Mouse (Mus musculus) limb, embryonic 11.5 days (tissue): ENCODE data around the gene Mgat1. TPM values are rescaled to one million over a fixed set of nuclear protein-coding genes. Genes with fewer than 3 reads are reported as not detected.
"Not testable (repeated sequence)": the region's sequence is repeated elsewhere in the genome, so short reads cannot be mapped to it uniquely, and the experiment has no call there.

ENCODE experiments used
- ATAC-seq: fragments of 200-750 bp; cut with Nextera tagmentation; 2 replicates; pipeline ENCODE4 v1.8.0; 2017; ENCODE audit warnings: low read depth; ENCODE audit not compliant: insufficient number of reproducible peaks, low FRiP score, low TSS enrichment
- DNase-seq: peaks from one replicate; pipeline ENCODE4 v3.0.0-alpha.2; 2015; ENCODE audit warnings: low spot score
- H3K27ac ChIP-seq: fragments of 300-500 bp; sonication (generic); replicated peaks from 2 replicates; pipeline ENCODE4 v1.5.1; 2014; ENCODE audit warnings: low read depth, mild to moderate bottlenecking, low read length
- H3K27me3 ChIP-seq: fragments of 300-500 bp; sonication (generic); 2 replicates; pipeline ENCODE4 v1.6.1; 2014; ENCODE audit warnings: mild to moderate bottlenecking, low read length, mixed read lengths; ENCODE audit not compliant: control insufficient read depth, insufficient read depth
- H3K36me3 ChIP-seq: fragments of 300-500 bp; sonication (generic); 2 replicates; pipeline ENCODE4 v1.6.1; 2014; ENCODE audit warnings: mild to moderate bottlenecking, low read length, moderate library complexity, mixed read lengths; ENCODE audit not compliant: control insufficient read depth, insufficient read depth
- H3K4me1 ChIP-seq: fragments of 300-500 bp; sonication (generic); 2 replicates; pipeline ENCODE4 v1.6.1; 2014; ENCODE audit warnings: low read length, mixed read lengths; ENCODE audit not compliant: control insufficient read depth, insufficient read depth
- H3K4me2 ChIP-seq: fragments of 300-500 bp; sonication (generic); 2 replicates; pipeline ENCODE4 v1.6.1; 2014; ENCODE audit warnings: low read depth, mild to moderate bottlenecking, moderate library complexity; ENCODE audit not compliant: severe bottlenecking
- H3K4me3 ChIP-seq: fragments of 300-500 bp; sonication (generic); 2 replicates; pipeline ENCODE4 v1.5.1; 2014; ENCODE audit warnings: low read depth, low read length
- H3K9ac ChIP-seq: fragments of 300-500 bp; sonication (generic); 2 replicates; pipeline ENCODE4 v1.6.1; 2014; ENCODE audit warnings: mild to moderate bottlenecking, low read length
- H3K9me3 ChIP-seq: fragments of 300-500 bp; sonication (generic); 2 replicates; pipeline ENCODE4 v1.6.1; 2016; ENCODE audit warnings: low read length; ENCODE audit not compliant: control insufficient read depth
- WGBS: fragments of 180-500 bp; shearing (Covaris S2); extraction: QIAGEN DNeasy Blood & Tissue Kit; methylation state at CpG from one replicate; pipeline ENCODE4 v1.1.7; 2014; 5-methylcytosine and 5-hydroxymethylcytosine counted together
- polyA plus RNA-seq: library from polyadenylated mRNA; unstranded; fragments of >200 nt; fragmentation: Nextera tagmentation; extraction: Ambion mirVana; gene quantifications from 2 replicates; pipeline ENCODE4 v1.2.1, GENCODE M21; 2014

Gene Mgat1
- 33.8 and 41.1 TPM in 2 replicates for polyA plus RNA-seq

DNA sequence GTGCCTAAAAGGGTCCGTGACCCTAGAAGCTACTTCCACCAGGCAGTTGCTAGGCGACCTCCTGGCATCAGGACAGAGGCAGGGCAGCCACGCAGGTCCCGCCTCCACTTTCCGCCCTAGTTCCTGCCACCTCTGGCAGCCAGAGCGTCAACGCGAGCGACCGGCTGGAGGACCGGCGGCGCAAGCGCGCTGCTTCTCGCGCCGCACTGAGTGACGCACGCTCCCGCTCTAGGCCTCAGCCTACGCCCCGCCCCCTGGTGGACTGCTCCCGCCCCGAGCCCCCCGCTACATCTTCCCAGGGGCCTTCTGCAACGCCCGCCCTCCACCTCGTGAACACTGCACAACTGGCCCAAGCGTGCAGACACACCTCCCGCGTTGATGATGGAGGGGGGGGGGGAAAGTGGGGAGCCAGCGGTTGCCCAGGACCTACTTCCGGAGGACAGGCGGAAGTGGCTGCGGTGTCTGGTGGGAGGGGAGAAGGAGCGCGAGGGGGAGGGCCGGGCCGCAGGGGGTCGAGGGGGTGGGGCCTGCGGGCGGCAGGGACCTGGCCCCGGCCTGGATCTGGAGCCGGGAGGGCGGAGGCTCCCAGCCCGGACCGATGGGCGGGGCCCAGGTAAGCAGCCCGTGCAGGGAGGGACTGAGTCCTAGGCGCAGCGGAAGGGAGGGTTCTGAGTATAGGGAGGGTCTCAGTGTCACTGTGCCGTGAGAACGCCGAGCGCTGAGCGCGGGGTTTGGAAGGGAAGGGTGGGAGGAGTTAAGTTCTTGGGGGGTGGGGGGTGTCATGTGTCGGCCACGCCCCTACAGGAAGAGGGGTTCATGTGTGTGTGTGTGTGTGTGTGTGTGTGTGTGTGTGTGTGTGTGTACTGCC is at the start of gene Mgat1:
TSS of gene Mgat1 (plus strand) at position 465 of the 868 bp plus-strand sequence.
- ATAC-seq, result peak; percentile 95
- no peaks in the 10 kb centered on the region for H3K36me3 ChIP-seq
- peak; percentile 97 for DNase-seq
- under 1% methylated on average over 56 of the region's 60 CpGs for WGBS
- H3K27ac ChIP-seq, result peak within 1 kb of the TSS; percentile 82
- no peaks in the 10 kb centered on the region for H3K9me3 ChIP-seq
- peak within 1 kb of the TSS; percentile 58 for H3K9ac ChIP-seq
- no peaks in the 10 kb centered on the region for H3K27me3 ChIP-seq
- H3K4me2 ChIP-seq, result peak within 1 kb of the TSS; percentile 70
- peaks cover 9% of the 10 kb centered on the region; the same call in 1 of the 2 replicates for H3K4me1 ChIP-seq
- peak within 1 kb of the TSS; percentile 35 for H3K4me3 ChIP-seq

- H3K9me3 ChIP-seq, H3K9ac ChIP-seq, H3K27ac ChIP-seq, H3K4me1 ChIP-seq, H3K4me2 ChIP-seq, ATAC-seq, H3K27me3 ChIP-seq, H3K36me3 ChIP-seq, DNase-seq, H3K4me3 ChIP-seq: not testable (repeated sequence)
- WGBS, result 97% methylated on average over 6 of the region's 9 CpGs
Measured at GRCm38 (mm10) chr11:49194771-49195170, 49.2 kb upstream of the Mgat1 start.

GRCm38 (mm10) chr11:49195819-49196322 is 48.1 kb upstream of the Mgat1 start:
- H3K36me3 ChIP-seq, result no peaks in the 10 kb centered on the region
- H3K4me2 ChIP-seq, result no peak overlapping the region
- ATAC-seq, result no peak
- H3K27me3 ChIP-seq, result no peaks in the 10 kb centered on the region
- H3K9me3 ChIP-seq, result no peaks in the 10 kb centered on the region
- no peak overlapping the region for H3K4me3 ChIP-seq
- H3K4me1 ChIP-seq, result no peaks in the 10 kb centered on the region
- 82% methylated on average over 7 of the region's 7 CpGs for WGBS
- H3K27ac ChIP-seq, result no peak overlapping the region
- DNase-seq, result no peak
- H3K9ac ChIP-seq, result no peak overlapping the region

DNA sequence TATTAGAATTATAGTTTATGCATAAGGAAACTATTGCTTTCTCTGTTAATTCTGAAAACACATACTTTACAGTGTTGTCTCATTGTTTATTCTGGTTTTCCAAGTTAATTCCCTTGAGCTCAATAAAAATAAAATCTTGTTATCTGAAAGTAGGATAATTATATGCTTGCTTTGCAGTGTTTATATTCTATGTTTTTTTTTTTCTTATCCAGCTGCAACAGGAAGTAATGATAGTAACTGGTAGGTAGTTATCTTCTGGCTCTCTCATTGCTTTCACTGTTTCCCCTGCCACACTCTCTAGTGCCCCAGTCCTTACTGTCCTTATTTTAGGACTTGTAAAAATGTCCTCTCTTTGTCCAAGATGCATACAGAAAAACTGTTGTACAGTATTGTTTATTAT is 43.3 kb upstream of the Mgat1 start:
- no peak for DNase-seq
- no peaks in the 10 kb centered on the region for H3K9me3 ChIP-seq
- H3K27ac ChIP-seq, result no peak overlapping the region
- H3K27me3 ChIP-seq, result no peaks in the 10 kb centered on the region
- no peak overlapping the region for H3K4me2 ChIP-seq
- no peak overlapping the region for H3K9ac ChIP-seq
- H3K4me3 ChIP-seq, result no peak overlapping the region
- no peak for ATAC-seq
- H3K4me1 ChIP-seq, result peaks cover 6% of the 10 kb centered on the region; the same call in 1 of the 2 replicates
- no peaks in the 10 kb centered on the region for H3K36me3 ChIP-seq

DNA sequence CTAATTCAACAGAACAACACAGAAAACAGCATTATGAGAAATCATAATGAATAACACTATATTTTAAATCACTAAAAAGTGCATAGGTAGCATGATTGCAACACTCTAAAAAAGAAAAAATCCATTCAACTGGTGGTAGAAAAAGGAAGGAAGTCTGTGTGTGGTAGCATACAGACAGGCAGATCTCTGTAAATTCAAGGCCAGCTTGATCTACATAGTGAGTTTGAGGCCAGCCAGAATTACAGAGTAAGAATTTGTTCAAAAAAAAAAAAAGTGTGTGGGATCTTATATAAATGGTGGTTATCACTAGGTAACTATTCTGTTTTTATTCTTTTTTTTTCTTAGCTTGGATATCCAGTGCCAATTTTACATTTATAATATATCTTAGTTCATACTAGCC is 42.8 kb upstream of the Mgat1 start:
- H3K4me2 ChIP-seq, result no peak overlapping the region
- no peak overlapping the region for H3K9ac ChIP-seq
- H3K27ac ChIP-seq, result no peak overlapping the region
- no peaks in the 10 kb centered on the region for H3K9me3 ChIP-seq
- H3K36me3 ChIP-seq, result no peaks in the 10 kb centered on the region
- no peak for ATAC-seq
- no peaks in the 10 kb centered on the region for H3K27me3 ChIP-seq
- no peak for DNase-seq
- peaks cover 6% of the 10 kb centered on the region; the same call in 1 of the 2 replicates for H3K4me1 ChIP-seq
- no peak overlapping the region for H3K4me3 ChIP-seq

DNA sequence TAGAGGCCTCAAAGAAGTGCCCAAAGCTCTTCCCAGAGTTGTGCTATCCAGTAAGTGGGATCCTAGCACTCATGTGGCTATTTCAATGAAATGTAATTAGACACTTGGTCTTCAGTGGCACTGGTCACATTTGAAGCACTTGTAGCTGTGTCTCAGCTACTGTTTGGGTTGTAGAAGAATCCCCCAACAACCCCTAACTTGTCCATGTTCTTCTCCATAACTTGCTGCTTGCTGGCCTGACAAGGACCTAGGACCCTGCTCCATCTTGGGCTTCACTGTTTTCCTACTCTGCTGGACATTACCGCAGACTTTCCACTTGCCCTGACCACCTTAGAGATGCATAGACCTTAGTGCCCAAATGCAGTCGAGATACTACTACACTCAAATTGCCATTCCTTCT is 41.9 kb upstream of the Mgat1 start:
- DNase-seq (no peak), ATAC-seq (no peak)
- Histone ChIP-seq H3K4me2 (peak overlapping the region; percentile 72), H3K9ac (peak overlapping the region; percentile 98; the same call in 1 of the 2 replicates), H3K9me3 (no peaks in the 10 kb centered on the region), H3K4me1 (peaks cover 6% of the 10 kb centered on the region; the same call in 1 of the 2 replicates), H3K27ac (peak overlapping the region; percentile 97; the same call in 1 of the 2 replicates), H3K36me3 (no peaks in the 10 kb centered on the region), H3K27me3 (no peaks in the 10 kb centered on the region), H3K4me3 (peak overlapping the region; percentile 76)
- WGBS, result 70% methylated on average over 2 of the region's 2 CpGs

DNA sequence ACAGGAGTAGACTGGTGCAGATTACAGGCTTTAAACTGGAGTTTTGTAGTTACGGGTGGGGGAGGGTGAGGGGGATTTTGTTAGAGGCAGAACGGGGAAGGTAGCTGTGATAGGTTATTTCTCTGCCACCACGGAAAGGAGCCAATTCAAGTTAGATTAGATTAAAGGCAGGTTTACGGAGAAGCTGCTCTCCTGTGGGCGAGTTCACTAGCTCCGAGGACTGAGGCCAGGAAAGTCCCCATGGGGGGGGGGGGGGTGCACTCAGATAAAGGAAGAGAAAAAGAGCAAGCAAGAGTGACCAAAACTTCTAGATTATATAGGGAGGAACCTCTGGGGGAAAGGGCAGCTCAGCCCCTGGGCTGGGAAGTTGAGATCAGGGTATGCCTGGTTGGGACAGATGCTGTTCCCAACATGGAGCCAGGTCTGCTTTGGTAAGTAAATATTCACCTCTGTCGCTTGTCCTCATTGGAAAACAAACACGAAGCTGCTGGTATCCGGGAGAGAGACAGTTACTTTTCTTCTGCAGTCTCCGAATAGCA is 41.4 kb upstream of the Mgat1 start:
- peak overlapping the region; percentile 97; the same call in 1 of the 2 replicates for H3K27ac ChIP-seq
- peaks cover 6% of the 10 kb centered on the region; the same call in 1 of the 2 replicates for H3K4me1 ChIP-seq
- peak overlapping the region; percentile 98 for H3K9ac ChIP-seq
- no peaks in the 10 kb centered on the region for H3K36me3 ChIP-seq
- peak; percentile 42; the same call in 1 of the 2 replicates for ATAC-seq
- H3K27me3 ChIP-seq, result no peaks in the 10 kb centered on the region
- 3% methylated on average over 10 of the region's 10 CpGs for WGBS
- peak overlapping the region; percentile 72 for H3K4me2 ChIP-seq
- H3K9me3 ChIP-seq, result no peaks in the 10 kb centered on the region
- DNase-seq, result peak; percentile 62
- H3K4me3 ChIP-seq, result peak overlapping the region; percentile 76

- Histone ChIP-seq H3K27me3 (no peaks in the 10 kb centered on the region), H3K27ac (peak within 1 kb of the TSS; percentile 97), H3K9ac (peak within 1 kb of the TSS; percentile 98), H3K4me3 (peak within 1 kb of the TSS; percentile 76), H3K4me2 (peak within 1 kb of the TSS; percentile 72), H3K36me3 (no peaks in the 10 kb centered on the region), H3K4me1 (peaks cover 6% of the 10 kb centered on the region; the same call in 1 of the 2 replicates), H3K9me3 (no peaks in the 10 kb centered on the region)
- peak; percentile 97 for DNase-seq
- peak; percentile 91 for ATAC-seq
- WGBS, result under 1% methylated on average over 46 of the region's 47 CpGs
Measured at GRCm38 (mm10) chr11:49203129-49203768, 40.7 kb upstream of the Mgat1 start, which contains the start of gene Zfp62. Gene Zfp62 (plus strand): TSS chr11:49203292.
